Mouse (Mus musculus): ENCODE measurements around the gene Ppp4r1.

The Ppp4r1 gene

DNA sequence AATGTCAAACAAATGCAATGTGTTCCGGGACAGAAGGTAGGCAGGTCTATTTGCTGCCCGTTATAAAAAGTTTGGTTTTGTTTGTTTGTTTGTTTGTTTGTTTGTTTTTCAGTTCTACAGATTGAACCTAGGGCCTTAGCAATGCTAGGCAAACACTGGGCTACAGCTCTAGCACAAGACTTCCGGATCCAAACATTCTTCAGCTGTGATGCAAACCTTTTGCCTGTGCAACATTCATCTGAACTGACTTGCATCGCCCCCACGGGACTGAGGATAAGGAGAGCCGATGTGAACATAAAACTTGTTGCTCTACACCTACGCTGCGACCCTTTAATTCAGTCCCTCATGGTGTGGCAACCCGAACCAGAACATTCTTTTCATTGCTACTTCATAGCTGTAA is 104.2 kb downstream of the Ppp4r1 start:
- no peak for DNase-seq (ENCODE audit: extremely low spot score, low read depth, low spot score)

DNA sequence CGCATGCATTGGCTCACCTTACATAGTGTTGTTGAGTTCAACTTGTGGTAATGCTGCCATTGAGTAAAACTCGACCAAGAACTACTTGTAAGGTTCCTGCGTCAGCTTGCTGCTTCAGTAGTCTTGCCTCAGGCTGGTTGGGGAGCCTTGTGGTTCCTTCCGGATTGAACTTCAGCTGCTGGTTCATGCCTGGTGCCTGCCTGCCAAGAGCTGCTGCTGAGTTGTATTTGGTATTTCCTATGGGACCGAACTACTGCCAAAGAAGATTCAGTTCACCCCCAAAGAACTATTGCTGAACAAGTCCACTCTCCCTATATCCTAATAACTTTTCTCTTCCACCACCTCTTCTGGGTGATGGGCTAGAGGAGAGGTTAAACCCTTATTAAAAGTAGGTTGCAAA is 107.1 kb downstream of the Ppp4r1 start:
- DNase-seq (ENCODE audit: extremely low spot score, low read depth, low spot score) = no peak
